Mouse (Mus musculus) embryo, embryonic 11 days (tissue): Measurements from ENCODE around the gene Olfr1393.

Source experiments
- DNase-seq: peaks from one replicate; pipeline ENCODE4 v3.0.0-alpha.2; 2015

The Olfr1393 gene

DNA sequence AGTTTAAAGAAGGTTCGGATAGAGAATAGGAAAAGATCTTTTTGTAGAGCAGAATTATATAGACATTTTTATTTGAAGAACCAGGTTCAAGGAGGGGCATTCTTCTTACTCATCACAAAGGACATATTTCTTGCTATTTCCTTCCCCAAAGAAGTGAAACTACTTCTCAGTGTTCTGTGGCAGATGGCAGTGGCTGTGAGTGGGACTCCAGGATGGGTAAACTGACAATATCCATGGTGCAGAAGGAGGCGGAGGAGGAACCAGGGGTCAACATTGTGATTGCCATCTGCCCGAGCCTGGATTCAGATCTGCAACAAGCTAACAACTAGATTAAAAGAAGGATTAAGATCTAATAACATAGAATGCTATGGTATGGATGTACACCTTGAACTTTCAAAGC is 48.6 kb downstream of the Olfr1393 start:
- no peak for DNase-seq

DNA sequence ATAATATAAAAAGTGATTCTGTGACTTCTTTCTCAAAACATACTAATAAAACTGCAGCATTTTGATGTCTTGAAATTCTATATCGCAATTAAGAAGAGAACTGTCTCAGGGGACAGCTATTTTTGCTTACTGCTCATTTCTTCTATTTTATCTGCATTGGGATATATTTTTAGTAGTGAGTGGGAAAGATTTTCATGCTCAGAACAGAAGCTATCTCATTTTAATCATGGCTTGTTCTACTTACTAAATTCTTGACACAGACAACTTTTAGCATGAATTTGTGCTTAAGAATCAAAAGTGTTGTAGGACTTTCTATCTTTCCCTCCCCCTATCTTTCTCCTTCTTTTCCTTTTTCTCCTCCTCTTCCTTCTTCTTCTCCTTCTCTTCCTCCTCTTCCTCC is 51.6 kb downstream of the Olfr1393 start:
- DNase-seq, result no peak
